Mouse (Mus musculus) mesoderm, embryonic 11.5 days (tissue): ENCODE measurements around the gene Dnase1.
"Not testable (repeated sequence)": the region's sequence is repeated elsewhere in the genome, so short reads cannot be mapped to it uniquely, and the experiment has no call there.

Experiments
- DNase-seq: peaks from one replicate; pipeline ENCODE4 v3.0.0-alpha.2; 2012; ENCODE audit warnings: low read depth, low spot score

The Dnase1 gene

DNA sequence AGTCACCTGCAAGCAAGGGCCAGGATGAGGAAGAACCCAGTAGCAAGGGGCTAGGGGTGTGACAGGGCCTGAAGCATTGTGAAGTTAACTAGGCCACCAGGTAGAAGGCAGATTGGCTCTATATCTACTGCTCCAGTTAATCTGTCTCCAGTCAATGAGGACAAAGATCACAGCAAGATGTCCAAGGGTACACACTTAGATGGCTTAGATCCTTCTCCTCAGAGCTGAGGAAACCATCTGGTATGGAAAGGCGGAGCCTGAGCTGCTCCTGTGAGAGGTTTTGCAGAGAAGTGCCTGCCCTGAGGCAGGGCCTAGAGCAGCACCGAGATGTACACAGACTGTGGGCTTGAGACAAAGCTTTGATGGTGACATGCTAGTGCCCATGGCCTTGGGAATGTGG is 7.4 kb downstream of the Dnase1 start:
- no peak for DNase-seq

DNA sequence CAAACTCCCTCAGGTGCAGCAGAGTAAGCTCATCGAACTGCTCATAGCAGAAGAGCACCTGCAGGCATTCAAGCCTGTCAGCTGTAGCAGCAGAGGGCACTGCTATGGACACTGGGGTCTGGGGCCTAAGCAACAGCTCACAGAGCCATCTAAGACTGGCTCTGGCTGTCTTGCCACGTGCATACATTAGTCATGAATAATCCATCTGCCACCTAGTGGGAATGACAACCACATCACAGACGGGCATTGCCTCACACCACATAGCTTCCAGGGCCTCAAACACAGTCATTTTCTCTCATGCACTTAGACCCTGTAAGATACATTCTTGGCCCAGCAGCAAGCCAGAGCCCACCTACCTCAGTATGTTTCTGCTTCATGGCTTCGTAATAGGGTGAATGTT is 8.8 kb downstream of the Dnase1 start:
- DNase-seq: no peak

DNA sequence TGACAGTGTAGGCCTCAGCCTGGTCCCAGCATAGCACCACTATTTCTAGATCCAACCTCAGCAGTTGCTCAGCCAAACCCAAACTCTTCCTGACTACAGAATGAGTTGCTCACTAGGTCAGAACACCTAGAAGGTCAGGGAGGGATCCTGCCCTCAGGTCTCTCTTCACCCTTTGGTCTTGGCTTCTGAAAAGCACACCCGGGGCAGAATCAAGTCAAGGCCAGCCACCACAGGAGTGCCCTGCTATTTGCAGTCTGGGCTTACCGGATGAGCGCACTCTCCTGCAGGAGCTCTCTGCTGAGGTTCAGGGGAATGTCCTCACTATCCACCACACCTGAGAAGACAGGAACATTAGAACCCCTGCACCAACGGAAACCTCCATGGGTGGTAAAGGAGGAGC is 15.9 kb downstream of the Dnase1 start:
- no peak for DNase-seq

DNA sequence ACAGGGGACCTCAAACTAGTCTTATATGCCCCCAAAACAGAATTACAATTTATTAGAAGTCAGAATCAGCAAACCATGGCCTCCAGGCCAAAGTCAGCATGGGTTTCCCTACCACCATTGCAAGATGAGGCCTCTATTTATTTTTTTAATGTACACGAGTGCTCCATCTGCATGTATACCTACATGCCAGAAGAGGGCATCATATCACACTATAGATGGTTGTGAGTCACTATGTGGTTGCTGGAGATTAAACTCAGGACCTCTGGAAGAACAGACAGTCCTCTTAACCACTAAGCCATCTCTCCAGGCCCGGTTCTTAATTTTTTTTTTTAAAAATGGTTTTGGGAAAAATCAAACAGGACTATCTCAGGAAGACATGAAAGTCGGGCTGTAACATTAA is 17.1 kb downstream of the Dnase1 start:
- no peak for DNase-seq

DNA sequence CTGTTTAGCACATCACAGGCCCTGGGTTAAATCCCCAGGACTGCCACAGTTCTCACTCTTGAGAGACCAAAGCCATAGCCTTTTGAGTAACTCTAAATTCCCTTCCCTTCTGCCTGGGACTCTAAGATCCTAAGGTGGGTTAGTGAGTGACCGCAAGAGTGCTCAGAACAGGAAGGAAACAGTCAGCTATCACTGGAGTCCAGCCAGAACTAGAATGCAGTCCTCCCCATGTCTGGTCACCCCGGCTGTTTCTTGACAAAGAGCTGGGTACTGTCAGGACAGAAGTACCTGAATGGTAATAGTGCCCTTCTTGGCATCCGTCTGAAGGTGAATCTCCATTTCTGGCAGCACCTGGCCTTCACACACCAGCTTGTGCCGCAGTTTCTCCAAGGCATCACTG is 28.2 kb downstream of the Dnase1 start:
- DNase-seq: no peak

DNA sequence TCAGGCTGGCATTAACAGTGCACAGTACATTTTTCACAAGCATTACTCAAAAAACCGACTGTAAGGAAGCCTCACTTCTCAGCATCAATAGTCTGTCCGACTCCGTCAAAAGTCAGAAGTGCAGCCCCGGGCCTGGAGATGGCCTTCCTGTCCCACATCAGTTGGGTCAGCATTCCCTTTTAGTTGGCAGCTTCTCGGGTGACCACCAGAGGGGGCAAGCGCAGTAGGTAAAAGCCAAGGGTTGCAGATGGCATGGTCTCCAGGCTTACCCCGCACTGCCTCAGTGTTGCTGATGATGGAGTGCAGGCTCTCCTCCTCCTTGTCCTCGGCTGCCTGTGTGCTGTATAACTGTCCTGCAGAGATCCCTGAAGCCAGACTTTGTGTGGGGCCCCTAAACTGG is 31.8 kb downstream of the Dnase1 start:
- peak; percentile 39 for DNase-seq

DNA sequence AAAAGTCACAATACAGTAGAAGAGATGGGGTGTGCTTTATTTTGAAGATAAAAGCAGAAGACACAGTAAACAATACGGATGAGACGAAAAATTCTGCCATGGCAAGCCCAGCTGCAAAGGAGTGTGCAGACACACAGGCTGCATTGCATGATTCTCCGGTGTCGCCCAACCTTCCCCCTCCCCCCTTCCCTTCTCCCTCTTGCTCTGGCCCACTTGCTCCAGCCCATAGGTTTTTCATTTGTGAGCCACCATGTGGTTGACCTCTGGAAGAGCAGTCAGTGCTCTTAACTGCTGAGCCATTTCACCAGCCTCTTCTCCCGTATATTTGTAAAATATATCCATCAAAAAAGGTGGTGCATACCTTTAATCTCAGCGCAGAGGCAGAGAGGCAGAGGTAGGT is 37.6 kb downstream of the Dnase1 start:
- no peak for DNase-seq

DNA sequence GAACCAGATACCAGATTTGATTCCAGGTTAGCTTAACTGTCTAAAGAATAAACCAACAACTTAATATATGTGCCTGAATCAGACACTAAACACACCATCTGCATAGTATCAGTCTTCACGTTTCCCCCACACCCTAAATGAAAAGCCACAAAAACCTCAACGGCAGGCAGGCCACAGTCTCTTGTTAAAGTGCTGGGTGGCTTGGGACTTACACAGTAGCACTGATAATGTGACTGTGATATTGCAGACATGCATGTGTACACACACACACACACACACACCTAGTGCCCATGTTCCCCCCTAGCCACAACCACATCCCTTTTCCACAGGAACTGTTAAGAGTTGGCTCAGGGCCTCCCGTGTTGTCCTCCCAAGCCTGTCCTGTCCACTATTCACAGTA is 38.1 kb downstream of the Dnase1 start:
- DNase-seq: no peak

DNA sequence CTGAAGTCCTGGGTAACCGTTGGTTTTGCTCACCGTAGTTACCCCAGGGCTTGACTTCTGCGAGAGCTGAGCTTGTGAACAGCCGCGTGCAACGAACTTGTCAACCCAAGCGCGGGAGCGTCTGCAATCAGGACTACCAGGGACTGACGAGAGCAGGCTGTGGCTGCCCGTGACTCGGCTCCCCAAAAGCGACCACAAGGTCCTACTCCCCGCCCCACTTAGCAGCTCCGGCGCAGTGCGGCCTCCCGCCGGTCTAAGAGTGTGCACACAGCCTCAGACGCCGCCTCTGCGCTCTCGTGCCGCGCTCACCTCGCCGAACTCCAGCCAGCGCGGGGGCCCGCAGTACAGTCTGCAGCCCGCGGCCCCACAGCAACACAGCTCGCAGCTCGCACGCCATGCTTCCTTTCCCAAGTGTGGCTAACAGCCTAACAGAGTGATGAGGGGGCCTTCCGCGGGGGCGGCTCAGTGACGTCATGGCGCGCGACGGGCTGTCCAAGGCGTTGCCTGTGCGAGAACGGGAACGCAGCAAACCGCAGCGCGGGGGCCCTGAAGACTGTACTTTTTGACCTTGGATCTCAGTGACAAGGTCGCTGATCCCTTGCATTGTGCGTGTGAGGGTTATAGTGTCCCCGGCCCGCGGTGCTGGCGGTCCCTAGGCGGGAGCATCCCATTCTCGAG is 40.8 kb downstream of the Dnase1 start, which contains the start of gene Trap1:
Gene Trap1 (minus strand): TSS at position 444 of the 678 bp plus-strand sequence.
- peak; percentile 91 for DNase-seq

DNA sequence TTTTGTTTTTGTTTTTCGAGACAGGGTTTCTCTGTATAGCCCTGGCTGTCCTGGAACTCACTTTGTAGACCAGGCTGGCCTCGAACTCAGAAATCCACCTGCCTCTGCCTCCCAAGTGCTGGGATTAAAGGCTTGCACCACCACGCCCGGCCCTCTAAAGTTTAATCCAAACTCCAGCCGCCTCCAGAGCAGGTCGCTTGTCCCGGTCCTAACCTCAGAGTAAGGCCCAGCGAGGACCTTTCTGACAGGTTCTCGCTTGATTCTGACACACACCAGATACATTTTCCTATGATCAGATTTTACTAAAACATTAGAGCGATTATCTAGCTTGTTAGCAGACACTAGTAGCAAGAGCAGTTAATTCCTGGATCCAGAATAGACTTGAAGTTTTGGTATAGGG is 41.6 kb downstream of the Dnase1 start:
- DNase-seq: not testable (repeated sequence)

DNA sequence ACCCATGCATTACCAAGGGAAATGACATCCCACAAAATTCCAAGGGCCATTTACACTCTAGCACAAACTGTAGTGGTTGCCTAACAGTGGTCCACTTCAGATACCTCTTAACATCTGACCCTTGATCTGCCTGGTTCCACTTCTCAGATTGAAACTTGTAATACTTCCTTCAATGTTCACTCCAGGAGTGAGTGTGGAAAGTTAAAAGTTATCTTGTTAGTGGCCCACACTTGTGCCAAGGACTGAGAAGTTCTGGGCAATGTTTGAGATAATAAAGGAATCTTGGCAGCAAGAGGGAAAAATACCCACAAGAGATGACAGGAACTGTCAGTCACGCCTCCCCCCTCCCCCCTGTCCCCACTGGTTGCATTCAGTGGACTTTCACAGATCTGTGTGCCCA is 42.9 kb downstream of the Dnase1 start:
- no peak for DNase-seq

DNA sequence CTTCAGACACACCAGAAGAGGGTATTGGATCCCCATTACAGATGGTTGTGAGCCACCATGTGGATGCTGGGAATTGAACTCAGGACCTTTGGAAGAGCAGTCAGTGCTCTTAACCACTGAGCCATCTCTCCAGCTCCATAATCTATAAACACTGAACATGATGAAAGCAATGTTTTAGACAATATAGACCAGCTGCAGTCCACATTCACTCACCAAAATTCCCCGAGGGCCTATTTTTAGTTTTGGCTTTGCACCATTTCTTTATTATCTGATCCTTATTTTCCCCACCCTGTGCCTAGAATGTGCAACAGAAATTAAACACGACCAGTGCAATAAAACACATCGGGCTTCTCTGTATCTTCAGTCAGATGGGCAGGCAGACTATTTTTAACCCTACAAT is 43.7 kb downstream of the Dnase1 start:
- not testable (repeated sequence) for DNase-seq

DNA sequence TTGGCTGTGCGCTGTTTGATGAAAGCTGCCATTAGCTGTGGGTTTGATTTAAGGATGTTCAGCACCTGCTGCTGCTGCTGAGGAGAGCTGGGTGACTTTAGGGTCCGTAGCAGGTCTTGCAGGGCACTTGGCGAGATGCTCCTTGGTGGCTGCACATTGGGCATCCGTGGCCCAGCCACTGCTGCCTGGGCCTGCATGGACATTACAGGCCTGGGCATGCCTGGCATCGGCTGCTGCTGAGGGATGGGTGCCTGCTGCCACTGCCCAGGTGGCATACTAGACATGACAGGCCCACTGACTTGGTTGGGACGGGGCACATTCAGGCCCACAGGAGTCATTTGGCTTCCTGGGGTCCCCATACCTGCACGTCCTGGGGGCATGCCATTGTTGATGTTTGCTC is 48.3 kb downstream of the Dnase1 start:
- no peak for DNase-seq

DNA sequence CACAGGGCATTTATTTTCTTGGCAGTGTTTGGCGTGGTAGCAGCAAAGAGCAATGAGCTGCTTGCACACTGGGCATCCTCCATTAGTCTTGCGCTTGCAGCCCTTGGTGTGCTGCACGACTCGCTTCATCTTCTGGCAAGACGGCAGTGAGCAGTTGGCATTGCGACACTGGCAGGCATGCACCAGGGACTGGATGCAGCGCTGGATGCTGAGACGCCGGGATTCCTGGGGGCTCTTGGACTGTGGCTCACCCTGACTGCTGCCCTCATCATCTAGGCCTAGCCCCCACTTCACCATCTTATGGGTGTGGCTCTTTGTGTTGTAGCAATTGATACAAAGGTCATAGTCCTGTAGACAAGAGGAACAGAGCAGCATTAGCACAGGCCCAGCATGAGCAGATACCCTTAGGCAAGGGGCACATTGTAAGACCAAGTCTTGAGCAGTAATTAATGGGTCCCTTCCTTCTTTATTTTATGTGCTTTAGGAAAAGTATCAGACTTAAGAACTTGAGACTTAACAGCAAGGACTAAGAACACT is 49.2 kb downstream of the Dnase1 start:
- no peak for DNase-seq

DNA sequence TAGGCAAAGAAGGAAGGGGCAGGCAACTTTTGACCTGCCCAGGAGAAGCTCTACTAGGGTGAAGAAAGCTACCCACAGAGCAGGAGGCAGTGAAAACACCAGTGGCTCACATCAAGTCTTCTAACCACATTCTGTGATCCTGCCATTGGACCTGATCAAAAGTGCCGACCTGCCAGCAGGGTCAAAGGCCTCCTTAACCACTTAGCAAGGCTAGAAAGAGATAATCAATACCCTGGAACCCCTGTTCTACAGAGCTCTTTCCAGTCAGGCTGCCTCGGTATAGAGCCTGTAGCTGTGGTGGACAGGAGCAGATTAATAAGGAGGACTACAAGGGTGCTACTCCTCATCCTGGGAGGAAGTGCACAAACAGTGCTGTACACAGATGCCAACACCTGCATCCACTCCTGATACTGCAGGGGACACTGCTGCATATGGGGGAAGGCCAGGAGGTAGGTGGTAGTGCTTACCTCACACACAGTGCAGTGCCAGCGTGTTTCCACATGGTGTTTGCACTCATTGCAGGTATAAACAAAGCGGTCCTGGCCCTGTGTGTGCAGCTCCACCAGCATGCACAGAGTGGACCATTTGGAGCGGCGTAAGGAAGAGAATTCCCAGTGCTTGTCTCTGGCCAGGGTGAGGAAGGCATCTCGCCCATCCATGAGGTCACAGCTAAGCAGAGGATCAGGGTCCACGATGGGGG is 50.6 kb downstream of the Dnase1 start:
- DNase-seq: no peak
